Mouse (Mus musculus): ENCODE data around the gene Rbms3.

The Rbms3 gene

DNA sequence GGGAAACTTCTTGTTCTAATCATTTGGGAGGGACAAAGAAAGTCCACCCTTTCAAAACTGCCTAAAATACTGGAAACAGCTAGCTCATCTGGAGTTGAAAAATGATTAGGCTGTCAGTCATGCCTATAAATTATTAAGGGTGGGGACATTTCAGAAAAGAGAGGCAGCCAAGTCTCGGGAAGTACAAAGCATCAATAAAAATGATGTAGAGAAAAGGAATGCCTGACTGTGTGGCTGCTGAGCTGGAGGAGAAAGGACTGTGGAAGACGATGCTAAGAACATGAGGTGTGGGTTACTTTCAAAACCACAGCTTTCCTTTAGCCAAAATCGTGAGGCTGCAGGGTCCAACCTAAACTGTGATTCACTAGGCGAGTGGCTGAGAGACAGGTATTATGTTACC is 1037.2 kb downstream of the Rbms3 start:
- DNase-seq: no peak

GRCm38 (mm10) chr9:116591071-116591470 is 1038.6 kb downstream of the Rbms3 start:
- DNase-seq: peak; percentile 94

DNA sequence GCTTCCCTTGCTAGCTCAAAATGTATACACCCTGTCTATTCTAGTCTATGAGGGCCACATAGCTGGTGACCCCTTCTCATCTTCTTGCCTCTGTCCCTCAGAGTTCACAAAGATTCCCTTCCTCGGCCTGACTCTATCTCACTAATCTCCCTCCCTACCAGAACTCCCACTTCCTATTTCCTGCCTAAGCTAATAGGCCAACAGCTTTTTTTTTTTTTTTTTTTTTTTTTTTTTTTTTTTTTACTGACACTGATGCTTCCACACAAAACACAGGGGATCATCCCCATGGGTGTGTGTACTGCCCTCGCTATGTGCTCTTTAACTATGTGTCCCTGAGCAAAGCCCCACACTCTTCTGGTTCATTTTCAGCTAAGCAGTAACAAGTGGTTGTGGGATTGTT is 1060.0 kb downstream of the Rbms3 start:
- no peak for DNase-seq

GRCm38 (mm10) chr9:116566711-116567110 is 1063.0 kb downstream of the Rbms3 start:
- no peak for DNase-seq

DNA sequence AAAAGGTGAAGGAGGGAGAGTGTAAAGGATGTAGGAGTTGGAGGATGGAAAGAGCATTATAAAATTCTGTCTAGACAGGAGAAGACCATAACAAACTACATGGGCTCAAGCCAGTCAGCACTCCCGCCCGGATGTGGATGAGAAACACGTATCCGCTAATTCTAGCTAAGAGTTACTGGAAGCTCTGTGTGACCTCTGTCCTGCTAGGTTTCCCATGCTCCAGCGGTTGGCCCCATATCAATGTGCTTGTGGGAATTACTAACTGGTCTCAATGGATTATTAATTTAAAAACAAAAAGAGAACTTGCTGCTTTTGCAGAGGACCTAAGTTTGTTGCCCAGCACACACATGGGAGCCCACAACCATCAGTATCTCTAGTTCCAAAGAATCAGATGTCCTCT is 1071.9 kb downstream of the Rbms3 start:
- DNase-seq: peak; percentile 91

DNA sequence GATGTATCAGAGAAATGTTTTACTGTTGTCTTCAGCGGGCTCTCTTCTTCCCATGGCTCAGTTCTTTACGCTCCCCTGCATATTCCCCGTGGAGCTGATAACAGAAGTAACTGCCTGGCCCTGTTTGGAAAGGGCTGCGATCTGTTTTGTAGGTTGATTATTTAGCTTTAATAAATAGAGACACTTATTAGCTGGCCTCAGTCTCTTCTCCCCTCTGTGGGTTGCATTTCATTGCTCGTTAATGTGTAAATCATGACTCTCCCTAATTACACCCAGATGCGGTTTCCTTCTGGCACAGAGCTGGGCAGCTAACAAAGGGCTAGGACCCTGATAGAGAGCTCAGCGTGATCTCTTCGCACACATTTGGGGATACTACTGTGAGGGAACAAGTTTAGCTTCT is 1073.1 kb downstream of the Rbms3 start:
- peak; percentile 75 for DNase-seq

DNA sequence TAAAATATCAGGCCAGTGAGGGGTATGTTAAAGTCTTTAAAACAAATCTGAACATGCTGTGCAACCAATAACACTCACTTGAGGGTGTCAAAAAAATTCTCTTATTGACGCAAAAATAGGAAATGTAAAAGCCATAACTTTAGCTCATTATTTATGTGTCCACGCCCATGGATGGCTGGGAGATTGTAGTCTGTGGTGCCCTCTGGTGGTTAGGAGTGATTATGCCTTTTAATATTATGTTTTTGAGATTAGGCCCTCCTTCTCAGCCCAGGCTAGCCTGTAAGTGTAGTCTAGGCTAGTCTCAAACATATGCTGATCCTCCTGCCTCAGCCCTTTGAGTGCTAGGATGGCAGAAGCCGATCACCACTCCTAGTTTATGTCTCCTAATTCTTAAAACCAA is 1076.5 kb downstream of the Rbms3 start:
- DNase-seq: peak; percentile 66

DNA sequence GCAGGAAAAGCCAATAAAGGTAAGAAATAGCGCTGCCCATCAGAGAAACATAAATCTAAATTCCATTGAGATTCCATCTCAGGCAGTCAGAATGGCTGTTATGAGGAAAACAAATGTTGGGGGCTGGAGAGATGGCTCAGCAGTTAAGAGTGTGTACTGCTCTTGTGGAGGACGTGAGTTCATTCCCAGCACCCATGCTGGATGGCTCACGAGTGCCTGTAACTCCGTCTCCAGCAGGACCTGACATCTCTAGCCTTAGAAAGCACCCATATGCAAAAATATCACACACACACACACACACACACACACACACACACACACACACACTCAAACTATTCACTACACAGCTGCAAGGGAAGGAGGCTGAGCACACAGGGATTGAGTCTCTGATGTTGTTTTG is 1083.6 kb downstream of the Rbms3 start:
- peak; percentile 68 for DNase-seq

DNA sequence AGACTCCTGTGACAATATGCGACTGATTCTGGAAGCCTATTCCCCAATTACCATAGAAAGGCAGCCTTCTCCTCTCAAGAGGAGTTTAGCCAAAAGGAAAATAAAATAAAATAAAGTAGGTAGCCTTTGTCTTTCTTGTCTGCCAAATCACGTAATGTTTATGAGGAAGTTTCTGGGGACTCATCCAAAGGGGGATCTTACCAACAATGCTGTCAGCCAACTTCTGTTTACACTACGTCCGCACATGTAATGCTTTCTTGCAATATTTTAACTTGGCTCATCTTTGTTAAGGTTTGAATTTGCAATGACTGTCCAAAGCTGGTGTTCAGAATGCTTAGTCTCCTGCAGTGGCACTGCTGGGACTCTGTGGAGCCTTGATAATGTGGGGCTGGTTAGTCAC is 1086.9 kb downstream of the Rbms3 start:
- peak; percentile 37 for DNase-seq

- peak; percentile 85 for DNase-seq
Observed at GRCm38 (mm10) chr9:116541976-116542375, 1087.7 kb downstream of the Rbms3 start.

- DNase-seq: peak; percentile 75
Observed at GRCm38 (mm10) chr9:116535709-116536108, 1094.0 kb downstream of the Rbms3 start.

- DNase-seq: no peak
Observed at GRCm38 (mm10) chr9:116533381-116533780, 1096.3 kb downstream of the Rbms3 start.

DNA sequence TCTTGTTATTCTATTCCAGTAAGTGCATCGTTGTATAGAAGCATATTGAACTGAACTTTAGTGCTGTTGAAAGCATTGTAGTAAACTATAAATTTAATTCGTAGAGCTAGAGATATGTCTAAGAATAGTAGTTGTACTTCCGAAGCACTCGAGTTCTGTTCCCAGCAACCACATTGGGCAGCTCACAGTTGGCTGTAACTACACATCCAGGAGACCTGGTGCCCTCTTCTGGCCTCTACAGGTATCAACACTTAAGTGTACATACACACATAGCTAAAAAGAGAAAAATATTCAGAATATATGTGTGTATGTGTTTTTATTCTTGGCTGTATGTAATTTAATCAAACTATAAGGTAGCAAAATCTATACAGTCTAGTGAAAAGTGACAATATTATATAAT is 1098.6 kb downstream of the Rbms3 start:
- DNase-seq: peak; percentile 65

- peak; percentile 85 for DNase-seq
Observed at GRCm38 (mm10) chr9:116524386-116524785, 1105.3 kb downstream of the Rbms3 start.
